Mouse (Mus musculus) right cerebral cortex, postnatal 14 days (tissue): ENCODE measurements around the gene G6pdx.

ENCODE experiments used
- DNase-seq: peaks from one replicate; pipeline ENCODE4 v3.0.0; 2022

Gene G6pdx

DNA sequence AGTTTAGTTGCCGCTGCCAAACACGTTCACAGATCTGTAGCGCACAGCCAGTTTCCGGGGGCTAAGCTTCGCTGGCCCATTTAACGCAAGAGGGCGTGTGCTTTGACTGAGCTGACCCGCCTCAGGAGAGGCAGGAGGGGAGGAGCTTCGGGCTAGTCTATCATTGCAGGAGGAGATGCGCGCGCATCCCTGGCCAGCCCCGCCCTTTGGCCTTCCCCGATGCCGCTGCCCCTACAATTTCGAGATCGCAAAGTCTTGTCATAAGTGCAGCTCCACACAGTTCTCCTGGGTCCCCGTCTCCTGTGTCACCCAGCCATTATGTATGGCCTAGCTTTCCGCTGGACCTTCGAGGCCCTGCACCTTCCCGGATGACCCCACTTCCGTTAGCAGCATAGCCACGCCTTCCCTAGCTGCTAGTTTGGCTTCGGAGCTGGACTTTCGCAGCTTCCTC lies at the start of gene G6pdx:
Gene G6pdx, minus strand, starts transcription at position 369 of the 451 bp plus-strand sequence.
- peak; percentile 78 for DNase-seq

DNA sequence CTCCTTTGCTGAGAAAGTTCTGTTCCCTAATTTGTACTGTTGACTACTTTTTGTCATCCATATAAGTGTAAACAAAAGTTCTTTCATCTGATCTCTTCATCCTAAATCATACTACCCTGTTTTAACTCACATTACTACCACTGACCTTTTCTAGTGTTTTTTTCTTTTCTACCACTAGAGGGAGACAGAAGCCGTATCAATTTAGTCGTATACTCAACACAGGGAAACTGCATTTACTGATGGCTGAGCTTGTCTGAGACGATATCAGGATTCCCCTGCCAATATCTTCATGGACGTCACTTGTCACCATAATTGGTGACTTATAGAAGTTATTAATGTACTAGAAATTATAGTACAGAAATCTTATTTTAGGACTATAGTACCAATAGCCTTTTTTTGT lies 23.8 kb upstream of the G6pdx start:
- no peak for DNase-seq

DNA sequence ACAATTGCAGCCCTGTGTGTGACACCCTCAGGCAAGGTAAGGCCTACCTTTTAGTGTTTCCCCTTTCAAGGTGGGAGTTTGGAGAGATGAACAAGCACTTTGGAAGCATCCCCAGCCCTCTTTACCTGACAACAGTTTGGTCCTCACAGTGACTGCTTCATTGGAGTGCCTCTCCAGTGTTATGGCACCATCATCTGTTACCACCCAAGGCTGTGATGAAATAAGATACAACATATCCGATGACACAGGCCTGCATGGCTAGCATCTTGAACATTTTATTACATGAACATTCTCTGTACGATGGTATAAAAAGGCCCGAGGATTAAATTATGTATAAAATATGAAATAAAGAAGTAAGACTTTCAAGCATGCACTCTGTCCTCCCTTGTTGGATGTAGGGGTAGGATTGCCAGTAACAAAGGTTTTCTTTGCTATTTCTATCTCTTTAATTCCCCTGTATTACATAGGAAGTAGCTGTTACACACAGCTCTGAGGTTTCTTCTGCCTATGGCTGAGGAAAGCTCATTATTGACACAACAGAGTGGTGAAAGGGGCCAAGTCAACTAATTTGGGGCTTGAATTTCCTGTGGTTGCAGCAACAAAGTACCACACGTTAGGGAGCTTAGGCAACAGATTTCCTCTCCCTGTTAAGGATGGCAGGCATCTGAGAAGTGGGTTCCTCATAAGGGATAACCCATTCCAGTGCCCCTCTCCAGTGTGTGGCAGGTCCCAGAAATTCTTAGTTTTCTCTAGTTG lies 22.3 kb upstream of the G6pdx start:
- no peak for DNase-seq

DNA sequence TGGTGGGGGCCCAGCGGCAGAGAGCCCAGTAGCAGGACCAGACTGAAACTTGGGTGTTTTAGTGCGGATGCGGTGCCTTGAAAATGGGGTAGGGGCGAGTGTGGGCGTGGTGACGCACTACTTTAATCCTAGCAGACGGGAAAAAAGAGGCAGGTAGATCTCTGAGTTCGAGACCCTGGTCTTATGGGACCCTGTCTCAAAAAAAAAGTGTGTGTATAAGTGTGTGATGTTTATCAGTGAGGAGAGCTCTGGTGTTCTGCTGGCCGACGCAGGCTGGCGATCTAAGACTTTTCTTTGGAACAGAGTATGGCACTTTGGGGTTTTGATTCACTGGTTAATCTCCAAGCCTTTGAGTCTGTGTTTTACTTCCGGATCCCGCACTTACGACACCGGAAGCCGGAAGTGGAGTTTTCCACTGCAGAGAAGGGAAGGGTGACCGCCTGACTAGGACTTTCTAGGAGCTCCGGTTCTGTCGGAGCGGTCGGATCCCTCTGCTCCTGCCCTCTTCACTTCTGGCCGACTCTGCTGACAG lies 362 bp upstream of the G6pdx start:
- peak; percentile 26 for DNase-seq

DNA sequence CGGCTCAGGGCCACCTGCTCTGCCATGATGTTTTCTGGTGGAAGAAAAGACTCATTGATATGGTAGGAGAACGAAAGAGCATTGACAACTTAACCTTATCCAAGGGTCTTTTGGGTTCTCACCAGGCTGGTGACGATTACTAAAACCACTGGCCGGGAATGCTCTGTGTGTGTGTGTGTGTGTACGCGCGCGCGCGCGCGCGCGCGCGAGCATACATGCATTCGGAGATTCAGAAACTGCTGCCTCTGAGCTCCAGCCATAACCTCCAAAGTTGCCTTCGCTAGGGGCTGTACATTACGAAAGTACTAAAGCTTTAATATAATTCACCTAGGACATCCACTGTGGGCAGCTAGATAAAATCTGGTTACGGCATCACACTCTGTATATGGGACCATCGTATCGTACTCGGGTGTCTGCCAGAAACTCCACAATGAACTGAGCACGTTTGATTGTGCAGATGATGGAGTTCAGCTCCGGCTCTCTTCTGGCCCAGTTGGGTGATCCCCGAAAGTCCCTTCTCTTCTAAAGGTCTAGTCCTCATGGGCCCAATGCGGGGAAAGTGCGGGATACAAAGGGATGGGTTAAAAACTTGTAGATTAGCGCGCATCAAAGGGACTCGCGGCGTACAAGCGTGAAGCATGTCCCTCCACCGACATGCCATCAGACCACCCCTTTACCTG lies 708 bp downstream of the G6pdx start:
- DNase-seq = no peak

DNA sequence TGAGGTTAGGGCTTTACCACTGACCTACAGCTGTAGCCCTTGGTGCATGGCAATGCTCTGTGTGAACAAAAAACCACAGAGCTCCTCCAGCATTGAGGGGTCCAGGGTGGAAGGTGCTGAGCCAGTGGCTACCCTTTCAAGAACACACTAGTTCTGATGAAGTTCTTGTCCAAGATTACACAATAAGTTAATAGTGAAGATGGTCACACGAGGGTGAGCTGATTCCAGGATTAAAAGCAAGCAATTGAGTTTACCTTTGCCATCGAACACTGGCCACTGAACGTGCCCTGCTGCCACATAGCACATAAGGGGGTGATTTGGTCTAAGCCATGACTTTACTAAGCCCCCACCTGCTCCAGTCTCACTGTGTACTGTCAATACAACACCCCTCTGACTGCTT lies 1.9 kb downstream of the G6pdx start:
- no peak for DNase-seq

DNA sequence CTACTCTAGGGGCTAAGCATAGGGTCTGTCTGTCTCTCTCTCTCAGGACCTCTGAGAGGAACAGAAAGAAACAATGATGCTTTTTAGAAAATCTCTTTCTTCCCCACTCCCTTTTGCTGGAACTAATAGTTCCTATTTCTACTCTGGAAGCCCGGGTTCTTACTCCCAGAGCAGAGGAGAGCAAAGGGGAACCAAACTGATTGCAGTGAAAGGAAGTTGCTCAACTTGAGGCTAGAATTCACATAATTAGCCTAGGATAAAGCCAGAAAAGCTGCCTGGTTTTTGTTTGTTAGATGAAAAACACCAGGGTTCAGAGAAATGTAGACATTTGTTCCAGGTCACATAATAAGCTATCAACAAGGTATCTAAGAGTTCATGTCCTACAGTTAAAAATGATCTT lies 2.7 kb downstream of the G6pdx start:
- DNase-seq = no peak

DNA sequence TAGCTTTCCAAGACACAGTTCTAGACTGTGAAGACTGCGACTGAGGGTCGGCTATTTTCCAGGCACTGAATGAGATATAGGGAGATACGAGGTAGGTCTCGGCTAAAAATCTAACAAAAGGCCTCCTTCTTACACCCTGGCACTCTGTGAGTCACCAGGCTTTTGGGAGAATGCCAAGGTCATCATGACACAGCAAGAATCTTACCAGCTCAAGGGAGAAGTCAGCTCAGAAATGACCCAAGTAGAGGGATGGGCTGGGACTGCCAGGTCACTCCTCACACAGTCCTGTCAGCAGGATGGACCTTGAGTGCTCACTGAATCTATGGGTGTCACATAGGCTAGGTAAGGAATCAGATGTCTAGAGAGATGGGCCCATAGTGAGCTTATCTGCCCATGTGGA lies 3.8 kb downstream of the G6pdx start:
- DNase-seq = no peak

DNA sequence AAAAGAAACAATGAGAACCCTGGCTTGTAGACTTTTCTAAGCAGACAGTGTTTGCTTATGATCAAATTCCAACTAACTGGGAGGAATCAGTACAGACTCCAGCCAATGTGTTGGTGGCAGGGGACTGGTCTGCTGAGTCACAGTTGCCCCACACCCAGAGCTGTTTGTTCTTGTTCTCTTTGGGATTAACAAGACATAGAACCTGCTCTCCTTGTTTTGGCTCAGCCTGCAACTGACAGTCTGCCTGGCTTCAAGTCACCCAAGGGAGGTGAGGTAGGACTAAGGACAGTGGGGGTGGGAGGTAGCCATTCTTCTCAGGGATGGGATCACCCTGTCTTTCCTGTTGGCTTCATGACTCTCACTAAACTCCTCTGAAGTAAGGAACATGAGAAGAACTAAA lies 4.6 kb downstream of the G6pdx start:
- no peak for DNase-seq

DNA sequence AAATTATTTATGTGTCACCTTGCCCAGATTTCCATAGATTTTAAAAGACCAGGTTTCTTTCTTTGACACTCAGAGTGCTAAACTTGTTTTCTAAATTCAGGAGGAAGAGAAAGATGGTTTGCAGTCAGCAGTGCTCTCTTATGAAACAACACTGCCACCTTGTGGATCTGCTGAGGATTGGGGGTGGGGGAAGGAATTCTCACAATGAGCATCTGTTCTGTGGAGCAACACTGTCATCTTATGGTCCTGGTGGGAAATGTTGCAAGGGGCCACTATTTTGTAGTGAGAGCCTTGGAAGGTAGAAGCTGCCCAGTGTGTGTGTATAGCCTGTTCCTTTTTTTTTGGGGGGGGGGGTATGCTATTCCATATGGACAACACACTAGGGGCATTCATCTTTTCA lies 15.6 kb downstream of the G6pdx start:
- peak; percentile 46 for DNase-seq

DNA sequence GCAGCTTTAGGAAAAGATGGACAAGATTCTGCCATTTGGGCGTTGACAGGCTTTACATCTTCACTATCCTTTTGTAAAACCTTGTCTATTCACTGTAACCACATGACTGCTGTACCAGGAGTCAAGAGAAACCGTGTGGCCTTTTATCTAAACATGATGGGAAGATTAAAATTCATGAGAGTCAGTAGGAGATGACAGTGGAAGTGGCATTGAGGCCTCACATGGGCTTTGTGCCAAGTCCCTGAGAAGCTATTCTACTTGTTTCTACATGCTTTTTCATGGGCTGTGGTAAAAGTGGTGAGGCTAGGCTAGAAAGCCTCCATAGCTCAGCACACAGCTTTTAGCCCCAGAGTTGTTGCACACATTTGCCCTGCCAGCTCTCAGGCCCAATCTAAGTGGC lies 20.7 kb downstream of the G6pdx start:
- no peak for DNase-seq

DNA sequence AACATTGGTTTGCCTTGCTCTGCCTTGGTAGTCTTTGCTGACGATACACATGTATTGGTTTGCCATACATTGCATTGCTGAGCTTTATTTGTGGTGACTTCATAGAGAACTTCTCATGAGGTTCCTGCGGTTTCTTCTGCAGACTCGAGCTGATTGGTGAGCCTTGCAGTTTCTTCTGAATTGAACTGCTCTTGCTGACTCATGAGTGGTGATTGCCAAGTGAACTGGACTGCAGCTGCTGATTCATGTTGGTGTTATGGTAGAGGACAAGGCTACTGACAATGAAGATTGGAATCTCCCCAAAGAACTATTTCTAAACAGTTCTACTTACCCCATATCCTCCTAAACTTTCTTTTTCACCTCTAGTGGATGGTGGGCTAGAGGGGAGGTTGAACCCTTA lies 28.9 kb downstream of the G6pdx start:
- DNase-seq = no peak

DNA sequence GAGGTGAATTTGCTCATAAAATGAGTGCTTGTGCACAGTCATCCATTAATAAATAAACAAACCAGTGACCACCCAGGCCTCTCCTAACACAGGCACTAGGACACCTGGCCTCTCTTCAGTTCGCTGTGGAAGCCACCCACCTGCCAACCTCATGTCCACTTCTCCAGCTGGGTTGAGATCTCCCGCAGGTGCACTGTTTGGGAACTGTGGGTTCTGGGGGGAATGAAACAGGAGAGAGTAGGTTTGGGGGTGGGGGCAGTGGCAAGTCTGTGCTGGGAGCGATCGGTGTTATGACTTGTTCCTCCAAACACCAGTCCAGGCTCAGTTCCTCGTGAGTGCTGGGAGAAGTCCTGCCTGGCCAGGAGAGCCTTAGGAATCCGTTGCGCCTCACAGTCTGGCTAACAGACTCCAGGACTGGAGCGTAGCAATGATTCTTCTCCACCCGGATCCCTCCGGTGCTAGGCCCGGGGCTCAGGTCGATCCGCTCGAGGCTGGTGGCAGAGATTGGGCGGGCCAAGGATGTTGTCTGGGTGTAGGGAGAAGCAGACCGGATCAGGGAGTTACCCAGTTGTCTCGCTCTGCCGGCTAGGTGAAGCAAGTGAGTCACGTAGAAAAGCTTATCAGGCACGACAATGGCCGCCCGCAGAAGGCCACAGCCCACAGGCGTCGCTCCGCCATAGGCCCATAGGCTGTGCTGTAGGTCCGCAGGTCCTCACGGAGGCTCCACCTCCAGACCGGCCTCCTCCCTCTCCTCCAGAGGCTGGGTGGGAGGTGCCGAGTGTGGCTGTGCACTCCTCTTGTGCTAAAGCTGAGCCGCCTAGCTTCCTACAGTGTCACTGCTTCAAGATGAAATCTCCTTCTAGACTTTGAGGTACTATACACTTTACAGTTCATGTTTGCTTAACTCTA lies 36.2 kb downstream of the G6pdx start, which contains the start of the genes Fam3a and Ikbkg:
Gene Fam3a, minus strand, starts transcription at position 738 of the 909 bp plus-strand sequence.
Gene Ikbkg, plus strand, starts transcription at position 756 of the 909 bp plus-strand sequence.
- peak; percentile 72 for DNase-seq

DNA sequence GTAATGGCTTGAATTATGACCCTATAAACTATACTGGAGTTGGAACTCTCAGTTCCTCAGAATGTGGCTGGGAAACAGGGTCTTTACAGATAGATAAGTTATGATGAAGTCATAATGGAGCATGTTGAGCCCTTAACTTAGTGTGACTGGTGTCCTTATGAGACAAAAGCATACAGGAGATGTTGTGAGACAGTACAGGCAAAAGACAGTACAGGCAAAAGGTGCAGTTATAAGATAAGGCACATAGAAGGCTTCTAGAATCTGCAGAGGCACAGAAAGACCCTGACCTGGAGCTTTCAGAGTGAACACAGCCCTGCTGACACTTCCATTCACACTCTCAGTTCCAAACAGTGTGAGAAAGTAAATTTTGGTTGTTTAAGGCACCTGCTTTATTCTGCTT lies 40.8 kb downstream of the G6pdx start:
- DNase-seq = no peak

DNA sequence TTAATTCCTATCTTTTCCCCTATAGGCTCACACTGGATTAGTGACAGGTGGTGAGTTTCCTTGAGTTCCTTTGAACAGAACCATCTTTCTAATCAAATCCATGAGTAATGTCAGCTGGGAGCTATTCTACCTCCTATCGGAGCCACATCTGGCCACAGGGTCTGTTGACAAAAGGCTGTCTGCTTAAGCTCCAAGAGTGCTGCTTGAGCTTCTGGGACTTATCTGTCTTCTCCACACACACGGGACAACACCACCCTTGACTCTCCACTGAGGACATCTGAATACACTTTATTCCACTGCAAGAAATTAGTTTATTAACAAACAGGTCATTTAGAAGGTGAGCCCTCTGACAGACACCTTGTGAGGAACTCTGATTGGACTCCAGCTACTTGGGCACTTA lies 44.5 kb downstream of the G6pdx start:
- DNase-seq = no peak

DNA sequence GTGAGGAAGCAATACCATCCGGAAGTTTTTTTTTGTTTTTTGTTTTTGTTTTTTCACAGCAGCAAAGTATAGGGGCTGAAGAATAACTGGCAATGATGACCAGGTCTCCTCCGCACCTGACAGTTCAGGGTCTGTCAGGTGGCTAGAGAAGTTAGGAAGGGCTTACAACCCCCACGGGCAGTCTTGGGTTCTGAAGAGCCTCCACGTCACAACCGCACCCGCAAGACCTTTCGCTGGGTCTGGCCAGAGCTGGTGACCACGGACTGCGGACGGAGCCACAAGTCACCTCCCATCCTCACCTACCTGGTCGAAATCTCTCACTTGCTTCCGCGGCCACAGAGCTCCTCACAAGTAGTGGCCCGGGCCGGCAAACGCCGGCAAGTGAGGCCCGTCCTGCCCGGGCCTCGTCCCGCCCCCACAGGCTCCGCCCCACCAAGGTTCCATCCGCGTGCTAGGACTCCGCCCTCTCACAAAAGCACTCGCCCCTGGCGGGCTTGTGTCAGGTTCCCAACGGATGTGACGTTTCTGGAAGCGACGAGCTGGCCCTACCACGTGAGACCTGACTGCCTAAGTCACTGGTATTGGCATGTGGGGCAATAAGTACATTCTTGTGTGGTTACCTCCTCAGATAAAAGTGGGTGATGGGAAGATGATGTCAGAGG lies 56.0 kb downstream of the G6pdx start, which contains the start of the genes Ubl4a and Slc10a3:
Gene Ubl4a, minus strand, starts transcription at position 331 of the 662 bp plus-strand sequence.
Gene Slc10a3, minus strand, starts transcription at position 462 of the 662 bp plus-strand sequence.
- DNase-seq = peak; percentile 80

DNA sequence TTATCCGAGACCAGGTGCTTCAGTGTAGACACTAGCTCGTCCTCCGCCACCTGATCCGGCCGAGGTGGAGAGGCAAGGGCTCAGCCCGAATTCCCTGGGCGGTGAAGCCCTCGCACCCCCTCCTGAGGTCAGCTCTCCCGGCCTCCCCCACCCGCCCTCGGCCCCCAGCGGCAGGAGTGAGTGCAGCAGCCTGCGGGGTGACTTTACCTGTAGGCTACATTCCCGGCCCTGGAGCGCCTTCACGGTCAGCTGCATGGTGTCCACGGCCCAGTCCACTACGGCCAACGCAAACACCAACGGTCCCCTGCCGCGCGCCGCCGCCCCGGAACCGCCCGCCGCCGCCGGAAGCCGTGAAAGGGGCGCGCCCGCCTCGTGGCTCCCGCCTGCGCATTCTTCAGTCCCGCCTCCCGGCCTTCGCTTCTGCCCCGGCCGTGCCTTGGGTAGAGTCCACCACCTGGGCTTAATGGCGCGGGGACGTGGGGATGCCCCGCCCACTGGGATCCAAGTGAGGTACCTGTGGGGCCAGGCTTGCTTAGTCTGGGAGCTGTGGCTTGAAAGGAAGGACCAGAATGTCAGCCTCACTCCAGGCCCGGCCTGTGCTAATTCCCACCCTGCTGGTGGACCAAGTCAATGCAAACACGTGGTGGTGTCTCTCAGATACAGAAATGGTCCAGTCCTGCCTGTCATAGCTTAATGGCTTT lies 60.6 kb downstream of the G6pdx start:
- DNase-seq = peak; percentile 65

DNA sequence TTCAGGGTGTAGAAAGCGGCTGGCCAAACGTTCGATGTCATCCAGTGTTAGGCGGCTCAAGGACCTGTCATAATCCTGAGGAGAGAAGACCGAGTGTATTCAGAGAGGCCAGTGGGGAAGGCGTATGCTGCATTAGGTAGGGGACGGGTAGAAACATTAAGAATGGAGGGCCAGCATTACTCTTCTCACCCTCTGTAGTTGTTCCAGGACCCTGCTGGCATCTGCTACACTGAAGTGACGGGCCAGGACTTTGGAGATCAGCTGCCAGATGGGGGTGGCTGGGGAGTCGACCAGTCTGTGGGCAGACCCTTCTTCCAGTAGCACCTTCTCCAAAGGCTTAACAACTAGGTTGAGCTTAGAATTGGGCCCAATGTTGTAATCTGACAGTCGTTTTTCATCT lies 61.5 kb downstream of the G6pdx start:
- DNase-seq = no peak
